Mouse (Mus musculus) hindlimb bud, embryonic 11.5 days (tissue): ENCODE results near the gene Usp54.
"Not testable (repeated sequence)": the region's sequence is repeated elsewhere in the genome, so short reads cannot be mapped to it uniquely, and the experiment has no call there.

Source experiments
- DNase-seq: peaks from one replicate; pipeline ENCODE4 v3.0.0-alpha.2; 2012; ENCODE audit warnings: low read depth, low spot score; ENCODE audit errors: extremely low spot score

Usp54 gene

DNA sequence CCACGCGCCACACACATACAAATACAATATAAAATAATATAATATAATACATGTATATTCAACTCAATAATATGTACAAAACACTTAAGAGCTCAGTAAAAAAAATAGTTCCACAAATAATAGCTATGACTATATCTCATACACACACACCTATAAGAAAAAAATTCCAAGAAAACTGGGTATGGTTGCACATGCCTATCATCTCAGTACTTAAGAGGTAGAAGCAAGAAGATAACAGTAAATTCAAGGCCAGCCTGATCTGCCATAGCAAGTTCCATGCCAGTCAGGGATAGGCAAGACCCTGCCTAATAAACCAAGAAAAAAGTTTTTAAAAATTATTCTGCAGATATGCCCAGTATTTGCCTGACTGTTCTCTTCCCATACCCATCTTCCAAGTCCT, 25.8 kb downstream of the Usp54 start:
- DNase-seq, result no peak

DNA sequence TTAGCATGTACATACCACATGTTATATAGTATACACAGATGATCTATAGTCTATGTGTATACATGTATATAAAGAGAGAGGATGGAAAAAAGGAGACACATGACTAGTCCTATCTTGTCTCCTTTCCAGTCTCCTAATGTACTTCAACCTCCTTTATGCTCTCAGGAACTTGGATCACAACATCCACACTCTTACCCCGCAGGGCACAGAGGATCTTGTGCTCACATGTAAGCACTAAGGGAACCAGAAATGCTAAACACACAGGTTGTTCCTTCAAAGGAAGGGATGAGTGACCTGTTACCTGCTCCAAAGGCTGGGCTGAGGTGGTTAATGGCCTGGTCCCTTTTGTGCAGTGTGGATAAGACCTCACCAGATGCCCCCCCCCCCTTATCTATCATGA, 28.0 kb downstream of the Usp54 start:
- no peak for DNase-seq

DNA sequence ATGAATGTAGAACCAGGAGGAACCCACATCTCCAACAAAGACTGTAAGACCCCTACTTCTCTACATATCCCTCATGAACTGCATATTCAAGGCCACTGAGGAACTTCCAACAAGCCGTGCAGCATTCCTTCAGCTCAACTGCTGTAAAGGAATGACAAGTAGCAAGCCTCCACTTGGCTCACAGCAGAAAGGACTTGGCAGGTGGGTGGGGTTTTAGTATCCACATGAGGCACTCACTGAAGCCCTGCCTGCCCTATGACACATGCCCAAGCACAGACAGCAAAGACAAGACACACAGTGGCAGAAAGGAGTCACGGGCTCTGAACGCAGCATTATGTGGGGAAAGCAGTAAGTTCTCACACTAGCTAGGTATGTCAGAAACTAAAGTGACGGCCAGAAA, 30.7 kb downstream of the Usp54 start:
- DNase-seq, result no peak

DNA sequence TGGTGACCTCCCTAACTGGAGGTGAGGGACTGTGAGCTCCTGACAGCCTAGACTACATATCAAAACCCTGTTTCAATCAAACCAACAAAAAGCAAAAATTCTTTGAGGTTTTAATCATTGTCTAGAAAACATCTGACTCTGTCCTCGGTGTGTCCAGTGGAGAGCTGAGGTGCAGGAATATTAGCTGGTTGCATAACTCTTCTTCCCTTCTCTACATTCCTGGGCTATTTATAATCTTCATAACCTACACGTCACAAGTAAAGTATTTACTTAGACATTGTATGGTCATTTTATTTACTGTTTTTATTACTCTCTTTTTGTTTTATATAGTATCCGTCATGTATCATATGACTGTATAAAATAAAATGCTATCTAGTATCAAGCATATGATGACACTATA, 31.3 kb downstream of the Usp54 start:
- no peak for DNase-seq

DNA sequence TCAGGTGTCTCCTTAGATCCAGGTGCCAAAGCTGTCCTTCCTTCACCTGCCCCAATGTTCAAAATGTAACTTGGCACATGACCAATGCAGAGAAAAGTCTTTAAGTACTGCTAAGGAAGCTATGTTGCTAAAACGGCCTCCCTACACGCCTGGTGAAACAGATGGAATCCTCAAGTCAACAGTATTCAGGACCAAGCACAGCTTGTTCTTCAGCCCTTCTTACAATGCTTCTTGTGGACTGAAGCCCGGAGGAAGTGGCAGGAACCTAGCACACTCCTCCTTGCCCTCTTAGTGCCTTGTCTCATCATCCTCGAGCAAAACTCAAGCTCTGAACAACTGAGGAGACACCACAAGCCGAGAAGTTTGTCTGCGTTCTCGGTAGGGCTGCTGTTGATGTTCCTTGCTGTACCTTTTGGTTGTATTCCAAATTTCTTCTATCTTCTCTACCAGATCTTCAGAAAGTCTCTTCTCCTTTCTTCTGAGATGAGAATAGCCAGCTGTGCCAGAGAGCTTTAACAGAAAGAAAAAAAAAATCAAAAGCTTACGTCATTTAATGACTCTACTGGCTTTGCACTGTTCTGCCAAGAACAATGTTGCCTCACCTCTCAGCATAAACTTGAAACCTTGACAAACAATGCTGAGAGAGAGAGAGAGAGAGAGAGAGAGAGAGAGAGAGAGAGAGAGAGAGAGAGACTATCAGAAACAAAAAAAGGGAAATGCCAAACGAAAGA, 33.3 kb downstream of the Usp54 start:
- DNase-seq, result no peak

GRCm38 (mm10) chr14:20601287-20601686, 39.6 kb downstream of the Usp54 start:
- no peak for DNase-seq

GRCm38 (mm10) chr14:20600203-20600602, 40.7 kb downstream of the Usp54 start:
- no peak for DNase-seq

GRCm38 (mm10) chr14:20599542-20599941, 41.3 kb downstream of the Usp54 start:
- no peak for DNase-seq

DNA sequence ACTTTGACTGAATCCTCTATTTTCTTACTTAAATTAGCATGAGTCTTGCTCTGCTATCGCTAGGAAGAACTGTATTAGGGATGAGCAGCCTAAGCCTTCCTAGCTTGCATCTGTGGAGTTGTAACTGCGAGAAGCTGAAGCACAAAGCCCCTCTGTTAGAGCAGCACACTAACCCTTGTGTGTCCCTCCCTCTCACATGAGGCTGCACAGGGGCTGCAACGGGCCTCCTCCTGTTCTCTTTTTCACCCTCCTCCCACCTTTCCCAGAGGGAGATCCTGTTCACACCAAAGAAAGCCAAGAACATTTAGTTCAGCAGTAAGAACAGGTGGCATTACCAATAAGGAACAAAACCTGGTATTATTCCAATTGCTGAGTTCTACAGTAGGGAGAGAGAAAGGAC, 45.1 kb downstream of the Usp54 start:
- DNase-seq, result no peak

- no peak for DNase-seq
These were observed 53.4 kb downstream of the Usp54 start for GRCm38 (mm10) chr14:20587458-20587857.

DNA sequence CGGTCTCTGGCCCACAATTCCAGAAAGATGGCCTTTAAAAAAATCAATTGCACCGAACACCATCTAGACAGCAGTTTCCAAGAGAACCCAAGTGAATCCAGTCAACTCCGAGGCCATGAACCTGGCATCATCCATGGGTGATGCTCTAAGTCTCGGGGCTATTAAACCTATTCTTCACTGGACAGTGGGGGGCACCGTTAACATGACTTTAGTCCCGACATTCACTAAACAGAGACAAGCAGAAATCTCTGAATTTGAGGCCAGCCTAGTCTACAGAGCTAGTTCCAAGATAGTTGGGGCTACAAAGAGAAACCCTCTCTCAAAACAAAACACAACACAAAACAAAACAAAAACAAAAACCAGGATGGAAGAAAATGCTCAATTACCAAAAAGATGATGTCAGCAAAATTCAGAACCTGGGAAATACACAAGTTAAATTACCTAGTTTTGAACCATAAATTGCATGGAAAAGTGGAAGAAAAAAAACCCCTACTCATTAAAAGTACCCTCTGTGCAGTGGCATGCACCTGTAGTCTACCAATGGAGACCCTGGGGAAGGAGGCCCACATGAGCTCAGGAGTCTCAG, 61.9 kb downstream of the Usp54 start:
- DNase-seq, result no peak

DNA sequence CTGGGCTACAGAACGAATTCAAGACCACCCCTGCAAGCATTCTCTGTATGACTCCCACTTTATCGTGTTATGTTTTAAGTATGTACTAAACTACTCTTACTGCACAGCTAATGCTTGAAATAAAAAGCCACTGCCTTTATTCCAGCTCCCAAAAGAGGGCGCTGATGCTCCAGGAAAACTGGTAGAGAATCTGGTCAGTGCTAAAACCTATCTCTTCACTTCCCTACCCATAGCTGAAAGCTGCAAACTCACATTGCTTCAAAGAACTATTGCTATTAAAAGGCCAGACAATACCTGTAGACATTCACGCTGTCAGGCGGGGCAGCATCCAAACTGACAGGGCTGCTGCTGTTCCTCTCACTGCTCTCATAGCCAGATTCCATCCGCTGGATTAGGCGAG, 64.7 kb downstream of the Usp54 start:
- DNase-seq, result peak; percentile 30

DNA sequence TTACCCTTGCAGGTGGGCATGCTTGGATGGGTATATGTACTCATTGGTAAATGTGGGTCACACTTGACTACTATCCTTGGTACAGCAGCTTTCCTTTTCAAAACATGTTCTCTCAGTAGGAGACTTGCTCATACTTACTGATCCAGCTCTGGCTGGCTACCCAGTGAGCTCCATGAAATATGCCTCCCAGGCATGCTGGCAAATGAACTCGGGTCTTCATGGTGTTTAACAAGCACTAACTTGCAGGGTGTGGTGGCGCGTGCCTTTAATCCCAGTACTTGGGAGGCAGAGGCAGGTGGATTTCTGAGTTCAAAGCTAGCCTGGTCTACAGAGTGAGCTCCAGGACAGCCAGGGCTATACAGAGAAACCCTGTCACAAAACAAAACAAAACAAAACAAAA, 67.7 kb downstream of the Usp54 start:
- DNase-seq, result not testable (repeated sequence)

- DNase-seq, result no peak
These were observed 75.4 kb downstream of the Usp54 start for GRCm38 (mm10) chr14:20565256-20566021.

- no peak for DNase-seq
These were observed 76.2 kb downstream of the Usp54 start for GRCm38 (mm10) chr14:20564692-20565091.

DNA sequence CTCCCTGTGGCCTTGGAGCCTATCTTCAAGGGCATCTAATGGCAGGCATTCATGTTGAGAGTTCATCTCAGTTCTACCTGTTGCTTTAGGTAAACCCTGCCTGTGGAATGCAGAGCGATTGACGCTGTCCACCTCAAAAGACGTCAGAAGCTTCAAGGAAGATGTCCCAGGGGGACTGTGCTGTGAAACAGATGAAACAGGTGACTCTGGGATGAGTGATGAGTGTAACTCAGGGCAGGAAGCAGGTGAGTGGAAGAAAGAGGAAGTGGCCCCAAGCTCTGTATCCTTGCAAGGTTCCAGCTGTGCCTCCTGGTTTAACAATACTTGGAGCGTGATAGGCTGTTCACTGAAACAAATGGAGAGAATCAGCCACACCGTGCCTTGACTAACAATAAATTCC, 79.0 kb downstream of the Usp54 start:
- DNase-seq, result no peak

DNA sequence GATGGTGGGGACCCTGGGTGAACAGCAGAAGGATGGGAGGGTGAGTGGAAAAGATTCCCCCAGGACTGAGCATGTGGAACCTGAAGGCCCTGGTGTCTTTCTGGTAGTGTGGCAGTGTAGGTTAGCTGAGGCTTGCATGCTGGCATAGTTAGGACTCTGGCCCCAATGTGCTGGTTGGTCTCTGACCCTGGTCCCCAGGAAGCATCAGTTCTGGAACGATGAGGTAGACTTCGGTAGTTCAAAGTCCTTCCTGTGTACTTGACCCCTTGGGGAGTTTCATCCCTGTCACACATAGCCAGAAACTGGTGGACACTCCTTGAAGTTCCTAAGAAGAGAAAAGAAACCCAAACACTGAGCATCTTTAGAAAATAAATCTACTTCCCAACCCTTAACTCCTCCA, 90.7 kb downstream of the Usp54 start:
- no peak for DNase-seq

GRCm38 (mm10) chr14:20546415-20546814, 94.4 kb downstream of the Usp54 start, which contains the start of gene Ppp3cb:
Ppp3cb (minus strand) TSS chr14:20546573.
- DNase-seq, result peak; percentile 70

DNA sequence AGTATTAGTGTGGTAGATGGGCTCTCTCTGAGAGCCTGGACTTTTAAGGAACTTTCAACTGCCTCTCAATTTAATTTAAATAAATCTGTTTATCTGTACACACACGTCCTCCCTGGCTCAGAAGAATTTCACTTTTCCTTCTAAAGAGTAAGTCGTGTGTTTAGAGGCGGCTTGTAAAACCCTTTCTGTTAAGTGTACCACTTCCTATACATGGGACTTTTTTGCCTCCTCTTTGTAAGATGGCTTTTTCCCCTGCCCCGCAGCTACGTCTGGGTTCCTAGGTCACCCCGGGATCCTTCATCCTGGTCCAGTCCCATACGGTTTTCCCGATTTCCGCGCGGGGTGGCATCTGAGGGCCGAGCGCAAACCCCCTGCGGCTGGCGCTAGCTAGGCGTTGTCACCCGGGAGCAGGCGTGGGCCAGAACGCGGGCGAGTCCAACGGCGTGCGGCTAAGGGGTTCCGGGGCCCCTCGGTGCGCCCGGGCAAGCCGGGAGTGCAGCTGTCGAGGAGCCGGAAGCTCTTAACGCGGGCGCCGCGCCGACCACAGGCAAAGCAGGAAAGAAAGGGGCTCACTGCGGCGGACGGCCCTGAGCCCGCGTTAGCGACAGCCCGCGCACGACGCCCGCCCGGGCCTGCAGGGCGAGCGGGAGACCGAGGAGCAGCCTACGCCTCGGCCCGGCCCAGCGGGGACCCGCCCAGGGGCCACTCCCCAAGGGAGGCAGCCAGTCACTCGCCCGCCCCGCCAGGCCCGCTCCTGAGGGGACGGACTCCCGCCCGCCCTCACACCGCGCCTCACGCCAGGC, 95.1 kb downstream of the Usp54 start:
- DNase-seq, result no peak

DNA sequence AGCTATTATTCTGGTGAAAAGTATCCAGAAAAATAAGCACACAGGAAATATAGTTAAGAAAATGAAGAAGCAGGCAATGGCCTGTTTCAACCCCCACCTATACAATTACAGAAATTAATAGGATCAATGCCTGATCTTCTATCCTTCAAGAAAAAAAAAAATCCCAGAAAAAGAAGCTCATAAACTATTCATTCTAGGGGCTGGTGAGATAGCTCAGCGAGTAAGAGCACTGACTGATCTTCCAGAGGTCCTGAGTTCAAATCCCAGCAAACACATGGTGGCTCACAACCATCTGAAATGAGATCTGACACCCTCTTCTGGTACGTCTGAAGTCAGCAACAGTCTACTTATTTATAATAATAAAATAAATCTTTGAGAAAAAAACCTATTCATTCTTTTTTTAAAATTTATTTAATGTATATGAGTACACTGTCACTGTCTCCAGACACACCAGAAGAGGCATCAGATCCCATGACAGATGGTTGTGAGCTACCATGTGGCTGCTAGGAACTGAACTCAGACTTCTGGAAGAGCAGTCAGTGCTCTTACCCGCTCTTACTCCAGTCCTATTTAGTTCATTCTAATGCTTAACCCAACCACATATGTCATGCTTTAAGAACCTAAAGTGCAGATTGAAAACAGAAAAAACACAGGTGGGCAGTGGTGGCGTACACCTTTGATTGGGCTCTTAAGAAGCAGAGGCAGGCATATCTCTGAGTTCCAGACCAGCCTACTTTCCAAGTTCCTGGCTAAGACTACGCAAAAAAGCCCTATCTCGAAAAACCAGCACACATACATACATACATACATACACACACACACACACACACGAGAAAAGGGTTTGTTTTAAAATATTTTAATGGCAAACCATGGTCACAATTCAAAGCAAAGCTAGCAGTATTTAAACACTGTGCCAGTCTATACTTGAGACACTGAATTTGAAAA, 96.1 kb downstream of the Usp54 start:
- DNase-seq, result no peak
